ENCODE assay signal across 8 mouse cellular contexts in genomic region chr15:79687646-79688267, GRCm38 (mm10). TPM values are rescaled to one million over a fixed set of nuclear protein-coding genes. Genes with fewer than 3 reads are reported as not detected.
DNase-seq lines count a peak whose midpoint lies in the region; ATAC-seq lines count a peak whose summit lies in the region.

Gene Josd1 (minus strand): TSS chr15:79687919.

- no peaks in the 10 kb centered on the region for H3K9me3 ChIP-seq in heart, embryonic 13.5 days
- H3K9me3 ChIP-seq in liver, embryonic 12.5 days (replicated peaks): no peaks in the 10 kb centered on the region
- no peaks in the 10 kb centered on the region for H3K9me3 ChIP-seq in stomach, embryonic 15.5 days

- peak; percentile 97 for DNase-seq in CD4-positive helper T cell, adult 2 months (ENCODE audit: low read depth, low spot score)
- peak; percentile 83 for DNase-seq in brain, embryonic 18.5 days (ENCODE audit: low read depth, low spot score)
- DNase-seq in kidney, postnatal 10 days: peak; percentile 97
- DNase-seq in natural killer cell, adult 2 months (ENCODE audit: low spot score in 2 of 2): peak; percentile 97 to 98

- no peaks in the 10 kb centered on the region for H3K27me3 ChIP-seq in heart, embryonic 13.5 days (replicated peaks)
- H3K27me3 ChIP-seq in liver, embryonic 12.5 days (replicated peaks): no peaks in the 10 kb centered on the region
- no peaks in the 10 kb centered on the region for H3K27me3 ChIP-seq in stomach, embryonic 15.5 days (replicated peaks)

- no peaks in the 10 kb centered on the region for H3K36me3 ChIP-seq in heart, embryonic 13.5 days
- peaks cover 9% of the 10 kb centered on the region for H3K36me3 ChIP-seq in liver, embryonic 12.5 days
- H3K36me3 ChIP-seq in stomach, embryonic 15.5 days: no peaks in the 10 kb centered on the region

- peak within 1 kb of the TSS; percentile 95 for H3K4me2 ChIP-seq in heart, embryonic 13.5 days
- peak within 1 kb of the TSS; percentile 90 for H3K4me2 ChIP-seq in liver, embryonic 12.5 days
- peak within 1 kb of the TSS; percentile 62 for H3K4me2 ChIP-seq in stomach, embryonic 15.5 days

- WGBS in heart, embryonic 13.5 days: under 1% methylated on average over 72 of the region's 72 CpGs
- 0% methylated on average over 72 of the region's 72 CpGs for WGBS in liver, embryonic 12.5 days (ENCODE audit: insufficient replicate concordance)
- WGBS in stomach, embryonic 15.5 days: 0% methylated on average over 72 of the region's 72 CpGs

- peak within 1 kb of the TSS; percentile 83 for H3K4me3 ChIP-seq in heart, embryonic 13.5 days
- H3K4me3 ChIP-seq in liver, embryonic 12.5 days: peak within 1 kb of the TSS; percentile 96
- peak within 1 kb of the TSS; percentile 80 for H3K4me3 ChIP-seq in stomach, embryonic 15.5 days (replicated peaks)

- peak; percentile 63 for ATAC-seq in erythroid progenitor cell, adult 5-6 weeks (replicated peaks; ENCODE audit: low FRiP score, poor library complexity, severe bottlenecking)
- peak; percentile 76 for ATAC-seq in heart, embryonic 13.5 days (ENCODE audit: extremely low read depth, insufficient number of reproducible peaks, low FRiP score, low TSS enrichment)
- peak; percentile 72 for ATAC-seq in liver, embryonic 12.5 days
- ATAC-seq in stomach, embryonic 15.5 days (ENCODE audit: insufficient read depth, low FRiP score, low read depth): peak; percentile 69

- peaks cover 67% of the 10 kb centered on the region for H3K4me1 ChIP-seq in heart, embryonic 13.5 days
- peaks cover 70% of the 10 kb centered on the region for H3K4me1 ChIP-seq in liver, embryonic 12.5 days
- peaks cover 50% of the 10 kb centered on the region for H3K4me1 ChIP-seq in stomach, embryonic 15.5 days

- peak within 1 kb of the TSS; percentile 95 for H3K27ac ChIP-seq in heart, embryonic 13.5 days (replicated peaks)
- H3K27ac ChIP-seq in liver, embryonic 12.5 days: peak within 1 kb of the TSS; percentile 96
- H3K27ac ChIP-seq in stomach, embryonic 15.5 days: peak within 1 kb of the TSS; percentile 98

- peak within 1 kb of the TSS; percentile 98 for H3K9ac ChIP-seq in heart, embryonic 13.5 days
- H3K9ac ChIP-seq in liver, embryonic 12.5 days: peak within 1 kb of the TSS; percentile 98
- peak within 1 kb of the TSS; percentile 87 for H3K9ac ChIP-seq in stomach, embryonic 15.5 days

RNA-seq across cellular contexts. Expression of gene Josd1, which starts in this region (rescaled TPM):
- total RNA-seq in erythroid progenitor cell, adult 5-6 weeks (2015; ENCODE audit: low replicate concordance): 17.7 and 18.4 TPM in 2 replicates
- total RNA-seq in erythroid progenitor cell, adult 5-6 weeks (2017; ENCODE audit: low replicate concordance): 17.3 and 27.6 TPM in 2 replicates
- polyA plus RNA-seq in heart, embryonic 13.5 days (2015; fragmentation: Nextera tagmentation; extraction: Ambion mirVana): 19.8 and 20.4 TPM in 2 replicates
- polyA plus RNA-seq in liver, embryonic 12.5 days (2016; fragmentation: Nextera tagmentation; extraction: Ambion mirVana): 37.7 and 38.3 TPM in 2 replicates
- polyA plus RNA-seq in stomach, embryonic 15.5 days (2015; fragmentation: Nextera tagmentation; extraction: Ambion mirVana): 21.2 and 22.0 TPM in 2 replicates

Comparison
In these comparisons a context has a peak if more than half of its experiments do, and no peak if none do; other contexts are left out.
1. Peak in every context shown above with its lines: DNase-seq, ATAC-seq, H3K4me3 ChIP-seq and H3K27ac ChIP-seq.